Mouse (Mus musculus): ENCODE data around the gene Mllt3.

Mllt3 gene

GRCm38 (mm10) chr4:87949451-87949850, 83.7 kb downstream of the Mllt3 start:
- DNase-seq (ENCODE audit: low spot score), result no peak

- DNase-seq (ENCODE audit: low spot score), result no peak
Observed at GRCm38 (mm10) chr4:87944320-87944719, 88.8 kb downstream of the Mllt3 start.

GRCm38 (mm10) chr4:87942921-87943403, 90.2 kb downstream of the Mllt3 start:
- DNase-seq (ENCODE audit: low spot score), result no peak

GRCm38 (mm10) chr4:87939474-87940154, 93.5 kb downstream of the Mllt3 start:
- no peak for DNase-seq (ENCODE audit: low spot score)

- DNase-seq (ENCODE audit: low spot score), result no peak
Observed at GRCm38 (mm10) chr4:87936326-87936725, 96.8 kb downstream of the Mllt3 start.

GRCm38 (mm10) chr4:87933701-87934337, 99.3 kb downstream of the Mllt3 start:
- no peak for DNase-seq (ENCODE audit: low spot score)

- DNase-seq (ENCODE audit: low spot score), result no peak
Observed at GRCm38 (mm10) chr4:87930356-87931245, 102.6 kb downstream of the Mllt3 start.

GRCm38 (mm10) chr4:87928603-87929199, 104.5 kb downstream of the Mllt3 start:
- no peak for DNase-seq (ENCODE audit: low spot score)

GRCm38 (mm10) chr4:87927354-87927753, 105.8 kb downstream of the Mllt3 start:
- no peak for DNase-seq (ENCODE audit: low spot score)

- DNase-seq (ENCODE audit: low spot score), result no peak
Observed at GRCm38 (mm10) chr4:87920664-87921063, 112.5 kb downstream of the Mllt3 start.

- DNase-seq (ENCODE audit: low spot score), result no peak
Observed at GRCm38 (mm10) chr4:87911172-87911994, 121.8 kb downstream of the Mllt3 start.

GRCm38 (mm10) chr4:87905149-87905771, 127.9 kb downstream of the Mllt3 start:
- DNase-seq (ENCODE audit: low spot score), result no peak

GRCm38 (mm10) chr4:87904722-87905121, 128.4 kb downstream of the Mllt3 start:
- DNase-seq (ENCODE audit: low spot score), result no peak

GRCm38 (mm10) chr4:87902584-87902983, 130.6 kb downstream of the Mllt3 start:
- no peak for DNase-seq (ENCODE audit: low spot score)

GRCm38 (mm10) chr4:87901166-87901565, 132.0 kb downstream of the Mllt3 start:
- no peak for DNase-seq (ENCODE audit: low spot score)

- DNase-seq (ENCODE audit: low spot score), result no peak
Observed at GRCm38 (mm10) chr4:87893498-87893897, 139.7 kb downstream of the Mllt3 start.

- no peak for DNase-seq (ENCODE audit: low spot score)
Observed at GRCm38 (mm10) chr4:87893012-87893411, 140.2 kb downstream of the Mllt3 start.

- no peak for DNase-seq (ENCODE audit: low spot score)
Observed at GRCm38 (mm10) chr4:87883225-87883875, 149.8 kb downstream of the Mllt3 start.

GRCm38 (mm10) chr4:87881995-87882394, 151.2 kb downstream of the Mllt3 start:
- no peak for DNase-seq (ENCODE audit: low spot score)

GRCm38 (mm10) chr4:87881583-87881982, 151.6 kb downstream of the Mllt3 start:
- no peak for DNase-seq (ENCODE audit: low spot score)
